In genomic region chr10:5116720-5117119, GRCm38 (mm10) we compare ENCODE assay signal across 15 mouse cellular contexts. TPM values are rescaled to one million over a fixed set of nuclear protein-coding genes. Genes with fewer than 3 reads are reported as not detected.
"Had no signal": no experiment of that assay in that cellular context is flagged by ENCODE, and none has a peak within 500 bp of the region (broad histone marks: within the 10 kb centered on the region; RNA-seq: fewer than 3 reads in every experiment).

No protein-coding gene starts in this region.

- H3K36me3 ChIP-seq: lung, embryonic 15.5 days had no signal

- DNase-seq: kidney, adult 18-20 months; layer of hippocampus, adult 9-11 months; layer of hippocampus, postnatal 36 days; midbrain, embryonic 14.5 days; right cerebral cortex, adult 18-20 months; right cerebral cortex, postnatal 25 days; thymus, postnatal 36 days had no signal

- H3K27me3 ChIP-seq: hindbrain, embryonic 13.5 days; limb, embryonic 15.5 days; neural tube, embryonic 15.5 days had no signal

- H3K4me3 ChIP-seq: hindbrain, embryonic 13.5 days; limb, embryonic 15.5 days; lung, embryonic 15.5 days; myocyte; neural tube, embryonic 15.5 days had no signal

- H3K9ac ChIP-seq: hindbrain, embryonic 13.5 days; limb, embryonic 15.5 days; lung, embryonic 15.5 days; neural tube, embryonic 15.5 days had no signal

- H3K4me2 ChIP-seq: hindbrain, embryonic 13.5 days; limb, embryonic 15.5 days; lung, embryonic 15.5 days; neural tube, embryonic 15.5 days had no signal

- H3K27ac ChIP-seq: hindbrain, embryonic 13.5 days; hindbrain, postnatal 0 days; limb, embryonic 15.5 days; lung, embryonic 15.5 days; neural tube, embryonic 15.5 days had no signal

- ATAC-seq: hindbrain, postnatal 0 days had no signal

- H3K9me3 ChIP-seq: hindbrain, embryonic 13.5 days; limb, embryonic 15.5 days; lung, embryonic 15.5 days; neural tube, embryonic 15.5 days had no signal

- H3K4me1 ChIP-seq: hindbrain, embryonic 13.5 days; limb, embryonic 15.5 days; lung, embryonic 15.5 days; neural tube, embryonic 15.5 days had no signal

RNA-seq across cellular contexts. Expression of gene Gm10097, which starts 47.7 kb away (rescaled TPM):
- polyA plus RNA-seq: neural tube, embryonic 11.5 days; small intestine, adult 2 months had no signal
